Mouse (Mus musculus): Measurements from ENCODE around the gene Serpinb2.
A peak's percentile ranks its signal among the peaks of the same experiment; 100 is the strongest.

Gene Serpinb2

GRCm38 (mm10) chr1:107581220-107581619 is 70.0 kb downstream of the Serpinb2 start:
- DNase-seq (ENCODE audit: low read depth in 1 of 2, low spot score in 2 of 2): no peak

- no peak for DNase-seq (ENCODE audit: low read depth in 1 of 2, low spot score in 2 of 2)
Observed at GRCm38 (mm10) chr1:107582900-107583299, 71.7 kb downstream of the Serpinb2 start.

- peak; percentile 42 to 54 for DNase-seq (ENCODE audit: low read depth in 1 of 2, low spot score in 2 of 2)
Observed at GRCm38 (mm10) chr1:107583958-107584376, 72.7 kb downstream of the Serpinb2 start.

- DNase-seq (ENCODE audit: low read depth in 1 of 2, low spot score in 2 of 2): no peak
Observed at GRCm38 (mm10) chr1:107584932-107585331, 73.7 kb downstream of the Serpinb2 start.

Measured in monocyte, adult 2 months (primary cell).